Mouse (Mus musculus) 3134 (cell line): ENCODE results near the gene Spata2.
A peak's percentile ranks its signal among the peaks of the same experiment; 100 is the strongest.

Experiments used
- DNase-seq: peaks from one replicate; pipeline ENCODE4 v3.0.0-alpha.2; 2011; ENCODE audit warnings: low spot score; ENCODE audit not compliant: insufficient read length; ENCODE audit errors: extremely low read depth

Spata2 gene

DNA sequence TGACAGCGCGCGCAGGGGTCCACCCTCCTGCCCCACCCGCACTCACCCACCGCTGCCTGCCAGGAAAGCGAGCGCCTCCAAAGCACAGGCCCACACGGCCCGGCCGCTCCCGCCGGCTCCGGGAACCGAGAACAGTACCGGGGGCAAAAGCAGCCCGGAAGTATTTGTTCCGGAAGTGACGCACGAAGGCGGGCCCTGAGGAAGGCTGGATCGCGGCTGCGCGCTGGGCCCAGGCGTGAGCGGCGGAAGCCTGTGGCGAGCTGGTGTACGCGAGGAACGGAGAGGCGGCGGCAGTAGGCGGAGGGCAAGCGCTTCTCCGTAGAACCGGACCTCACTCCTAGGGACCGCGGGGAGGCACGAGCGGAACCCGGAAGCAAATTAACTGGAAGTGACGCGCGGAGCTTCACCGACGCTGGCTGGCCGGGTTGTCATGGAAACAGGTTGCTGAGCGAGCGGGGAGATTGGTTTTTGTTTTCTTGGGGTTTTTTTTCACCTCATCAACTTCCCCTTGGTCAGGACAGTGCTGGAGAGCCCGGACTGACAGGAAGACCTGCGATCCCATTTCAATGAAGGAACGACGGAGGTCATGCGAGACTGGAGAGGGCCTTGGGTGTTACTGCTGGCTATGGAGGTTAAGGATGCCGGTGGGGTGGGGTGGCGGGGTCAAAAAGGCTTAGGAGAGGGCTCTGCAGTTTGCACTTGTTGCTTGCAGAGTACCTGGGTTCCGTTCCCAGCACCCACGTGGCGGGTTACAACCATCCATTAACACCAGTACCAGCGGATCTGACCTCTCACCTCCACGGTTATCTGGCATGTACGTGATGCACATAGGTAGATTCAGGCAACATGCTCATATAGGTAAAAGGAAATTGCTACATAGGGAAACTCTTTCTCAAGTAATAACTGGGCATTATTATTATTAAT is at the start of gene Spata2:
Gene Spata2, minus strand, starts transcription at position 175 of the 924 bp plus-strand sequence.
- DNase-seq, result peak; percentile 95

- DNase-seq, result no peak
Measured at GRCm38 (mm10) chr2:167542361-167542760, 49.7 kb upstream of the Spata2 start.

DNA sequence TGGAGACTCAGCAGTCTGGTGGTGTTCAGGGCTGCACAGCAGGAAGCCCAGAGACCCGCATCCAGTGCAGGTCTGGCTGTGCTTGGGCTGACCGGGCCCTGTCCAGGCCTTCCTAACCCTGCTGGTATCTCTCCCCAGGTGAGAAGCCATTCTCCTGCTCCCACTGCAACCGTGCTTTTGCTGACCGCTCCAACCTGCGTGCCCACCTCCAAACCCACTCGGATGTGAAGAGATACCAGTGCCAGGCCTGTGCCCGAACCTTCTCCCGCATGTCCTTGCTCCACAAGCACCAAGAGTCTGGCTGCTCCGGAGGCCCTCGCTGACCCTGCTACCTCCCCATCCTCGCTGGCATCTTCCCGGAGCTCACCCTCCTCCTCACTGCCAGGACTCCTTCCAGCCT is 49.1 kb upstream of the Spata2 start:
- DNase-seq, result peak; percentile 39

GRCm38 (mm10) chr2:167541324-167541723 is 48.6 kb upstream of the Spata2 start:
- DNase-seq, result no peak

DNA sequence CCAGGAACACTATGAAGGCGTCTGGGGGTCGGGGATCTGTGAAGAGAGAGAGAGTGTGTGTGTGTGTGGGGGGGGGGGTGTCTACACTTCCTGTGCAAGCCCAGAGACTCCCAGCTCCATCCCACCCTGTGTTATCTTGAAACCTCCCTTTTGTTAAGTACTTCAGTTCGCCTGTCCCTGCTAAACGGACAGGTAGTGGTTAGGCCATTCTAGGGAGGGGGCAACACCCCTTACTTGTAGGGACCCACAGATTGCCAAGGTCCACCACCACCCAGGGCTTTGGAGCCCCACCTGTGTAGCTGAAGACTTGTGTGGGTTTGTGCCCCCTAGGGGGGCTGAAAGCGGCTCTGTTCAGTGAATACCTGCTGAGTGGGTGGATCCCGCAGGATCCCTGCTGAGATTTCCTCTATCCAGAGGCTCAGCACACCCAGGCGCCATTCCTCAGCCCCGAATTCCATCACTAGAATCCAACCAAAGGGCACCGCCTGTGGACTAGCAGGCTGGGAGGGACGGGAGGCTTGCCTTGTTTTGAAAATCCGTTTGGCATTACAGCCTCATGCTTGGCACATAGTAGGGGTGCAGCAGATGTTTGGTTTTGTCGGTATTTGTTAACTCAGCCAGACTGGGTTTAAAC is 47.9 kb upstream of the Spata2 start:
- DNase-seq, result no peak

- no peak for DNase-seq
Measured at GRCm38 (mm10) chr2:167539536-167540476, 47.1 kb upstream of the Spata2 start.

DNA sequence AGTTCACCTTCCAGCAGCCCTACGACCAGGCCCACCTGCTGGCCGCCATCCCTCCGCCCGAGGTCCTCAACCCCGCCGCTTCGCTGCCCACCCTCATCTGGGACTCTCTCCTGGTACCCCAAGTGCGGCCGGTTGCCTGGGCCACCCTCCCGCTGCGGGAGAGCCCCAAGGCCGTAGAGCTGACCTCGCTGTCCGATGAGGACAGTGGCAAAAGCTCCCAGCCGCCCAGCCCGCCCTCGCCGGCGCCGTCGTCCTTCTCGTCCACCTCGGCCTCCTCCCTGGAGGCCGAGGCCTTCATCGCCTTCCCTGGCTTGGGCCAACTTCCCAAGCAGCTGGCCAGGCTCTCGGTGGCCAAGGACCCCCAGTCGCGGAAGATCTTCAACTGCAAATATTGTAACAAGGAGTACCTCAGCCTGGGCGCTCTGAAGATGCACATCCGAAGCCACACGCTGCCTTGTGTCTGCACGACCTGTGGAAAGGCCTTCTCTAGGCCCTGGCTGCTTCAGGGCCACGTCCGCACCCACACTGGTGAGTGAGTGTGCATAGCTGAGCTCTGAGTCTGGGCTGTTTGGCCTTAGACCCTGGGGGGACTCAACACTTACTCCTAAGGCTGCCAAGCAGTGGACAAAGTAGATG is 46.1 kb upstream of the Spata2 start:
- DNase-seq, result peak; percentile 61

- DNase-seq, result peak; percentile 93
Measured at GRCm38 (mm10) chr2:167537476-167538297, 45.0 kb upstream of the Spata2 start, which contains the start of gene Snai1. TSS of gene Snai1 (plus strand) at chr2:167538195.

DNA sequence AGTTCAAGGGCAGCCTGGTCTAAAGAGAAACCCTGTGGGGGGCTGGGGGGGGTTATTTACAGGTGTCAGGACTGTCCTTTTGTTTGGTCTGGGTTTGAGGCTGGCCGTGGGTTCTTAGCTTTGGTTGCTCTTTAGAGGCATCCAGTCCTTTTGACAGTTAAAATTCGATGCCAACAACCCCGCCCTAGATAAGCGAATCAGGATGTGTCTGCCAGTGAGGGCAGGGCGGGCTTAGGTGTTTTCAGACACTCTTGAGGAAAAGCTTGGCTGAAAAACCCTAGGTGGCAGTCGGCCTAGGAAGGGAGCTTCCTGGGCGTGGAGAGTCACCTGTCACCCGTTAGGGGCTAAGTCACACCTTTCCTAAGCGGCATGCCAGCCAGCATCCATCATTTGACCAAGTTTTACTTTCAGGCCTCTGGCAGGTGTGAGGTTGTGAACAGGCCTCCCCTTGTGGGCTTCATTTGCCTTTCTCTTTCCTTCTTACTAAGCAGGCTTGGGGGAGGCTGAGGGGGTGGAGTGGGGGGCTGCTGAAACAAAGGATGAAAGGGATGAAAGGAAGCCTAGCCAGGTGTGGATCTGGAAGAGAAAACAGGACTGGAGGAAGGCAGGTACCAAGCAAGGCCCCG is 43.7 kb upstream of the Spata2 start:
- no peak for DNase-seq

DNA sequence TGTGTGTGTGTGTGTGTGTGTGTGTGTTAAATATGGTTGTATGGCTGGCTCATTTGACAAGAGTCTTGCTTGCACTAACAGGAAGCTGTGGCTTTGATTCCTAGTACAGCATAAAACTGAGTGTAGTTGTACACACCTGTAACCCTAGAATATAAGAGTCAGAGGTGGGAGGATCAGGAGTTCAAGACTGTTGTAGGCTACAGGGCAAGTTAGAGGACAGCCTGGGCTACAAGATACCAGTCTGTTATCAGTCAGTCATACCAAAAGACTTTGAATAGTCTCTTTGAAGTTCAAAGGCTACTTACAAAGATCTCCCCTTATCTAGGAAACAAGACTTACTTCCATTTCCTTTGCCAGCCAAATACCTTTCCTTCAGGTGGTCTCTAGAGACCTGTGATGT is 41.2 kb upstream of the Spata2 start:
- DNase-seq, result no peak

GRCm38 (mm10) chr2:167532131-167532530 is 39.4 kb upstream of the Spata2 start:
- DNase-seq, result peak; percentile 55

- no peak for DNase-seq
Measured at GRCm38 (mm10) chr2:167530536-167530935, 37.8 kb upstream of the Spata2 start.

GRCm38 (mm10) chr2:167529935-167530513 is 37.3 kb upstream of the Spata2 start:
- DNase-seq, result no peak

DNA sequence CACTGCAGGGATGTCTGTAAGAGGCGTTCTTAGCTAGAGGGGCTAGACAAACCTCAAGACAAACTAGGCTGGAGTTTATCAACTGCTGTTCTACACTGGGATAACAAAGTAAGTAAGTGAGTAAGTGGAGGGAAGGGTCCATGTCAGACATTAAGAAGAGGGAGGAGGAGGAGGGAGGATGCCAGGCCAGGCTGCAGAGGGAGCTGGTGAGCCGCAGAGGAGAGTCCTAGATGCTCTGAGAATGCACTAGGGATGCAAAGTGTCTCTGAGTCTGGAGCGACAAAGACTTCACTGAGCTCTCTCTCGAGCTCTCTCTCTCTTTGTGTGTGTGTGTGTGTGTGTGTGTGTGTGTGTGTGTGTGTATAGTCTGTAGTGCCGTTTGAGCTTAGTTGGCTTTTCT is 35.6 kb upstream of the Spata2 start:
- no peak for DNase-seq

- DNase-seq, result no peak
Measured at GRCm38 (mm10) chr2:167519606-167520252, 27.0 kb upstream of the Spata2 start.

GRCm38 (mm10) chr2:167515688-167516087 is 23.0 kb upstream of the Spata2 start:
- DNase-seq, result no peak

DNA sequence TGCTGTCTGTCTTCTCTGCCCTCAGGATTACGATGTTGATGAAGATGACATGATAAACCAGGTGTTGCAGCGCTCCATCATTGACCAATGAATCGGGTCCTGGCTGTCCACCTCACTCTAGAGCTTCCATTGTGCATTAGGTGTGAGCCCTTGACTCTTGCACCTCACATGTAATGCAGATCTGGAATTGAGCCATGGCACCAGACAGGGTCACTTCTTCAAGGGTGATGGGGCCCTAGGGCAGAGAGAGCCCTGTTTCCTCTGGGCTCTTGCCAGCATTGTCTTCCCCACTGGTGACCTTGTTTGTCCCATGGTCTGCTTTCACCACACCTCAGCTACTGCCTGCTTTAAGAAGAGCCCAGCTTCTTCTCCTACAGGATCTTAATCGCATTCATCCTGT is 22.0 kb upstream of the Spata2 start:
- no peak for DNase-seq

DNA sequence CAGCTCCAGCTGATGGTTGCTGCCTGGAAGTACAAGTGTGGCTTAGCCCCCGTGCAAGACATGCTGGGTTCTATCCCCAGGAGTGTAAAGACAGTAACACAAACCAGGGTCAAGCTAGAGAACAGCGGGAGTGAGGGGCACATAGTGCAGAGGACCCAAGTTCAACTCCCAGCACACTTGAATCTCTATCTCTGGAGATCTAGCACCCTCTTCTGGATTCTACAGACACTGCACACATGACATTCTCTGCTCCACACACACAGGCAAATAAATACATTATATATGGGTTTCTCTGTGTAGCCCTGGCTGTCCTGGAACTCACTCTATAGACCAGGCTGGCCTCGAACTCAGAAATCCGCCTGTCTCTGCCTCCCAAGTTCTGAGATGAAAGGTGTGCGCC is 20.3 kb upstream of the Spata2 start:
- DNase-seq, result no peak
